Mouse (Mus musculus) liver, adult 2 months (tissue): ENCODE measurements around the gene Opalin.

ENCODE experiments used
- CTCF ChIP-seq: fragments of 200-500 bp; IDR thresholded peaks from 2 replicates; pipeline ENCODE4 v1.5.1; 2011; ENCODE audit warnings: low read depth, low read length, control low read depth
- POLR2A ChIP-seq: fragments of 200-500 bp; IDR thresholded peaks from 2 replicates; pipeline ENCODE4 v1.6.1; 2011; ENCODE audit warnings: low read length, control low read depth; ENCODE audit not compliant: insufficient read depth; ENCODE audit errors: extremely low read depth

DNA sequence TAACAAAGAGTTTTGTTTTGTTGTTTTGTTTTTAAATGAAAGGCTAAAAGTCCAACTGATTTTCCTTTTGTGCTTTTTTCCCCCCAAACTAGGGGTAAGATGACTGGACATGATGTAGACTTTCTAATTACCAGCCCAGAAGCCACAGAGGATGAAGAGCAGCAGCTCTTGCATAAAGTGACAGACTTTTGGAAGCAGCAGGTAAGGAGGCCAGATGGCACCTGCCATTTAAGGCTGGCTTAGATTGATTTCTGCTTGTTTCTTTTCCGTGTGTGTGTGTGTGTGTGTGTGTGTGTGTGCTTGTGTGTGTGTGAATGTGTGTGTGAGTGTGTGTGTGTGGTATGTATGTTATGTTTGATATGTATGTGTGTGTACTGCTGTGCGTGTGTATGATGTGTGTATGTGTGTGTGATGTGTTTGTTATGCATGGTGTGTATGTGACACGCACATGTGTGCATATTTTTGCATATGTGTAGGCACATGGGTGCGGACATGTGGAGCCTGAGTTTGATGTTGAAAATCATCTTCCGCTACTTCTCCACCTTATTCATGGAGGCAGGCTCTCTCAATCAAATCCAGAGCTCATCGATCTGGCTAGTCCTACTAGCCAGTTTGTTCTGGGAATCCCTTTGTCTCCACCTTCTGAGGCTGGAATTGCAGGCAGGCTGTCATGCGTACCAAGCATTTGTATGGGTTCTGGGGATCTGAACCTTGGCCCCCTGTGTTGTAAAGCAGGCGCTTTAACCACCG, 29.3 kb downstream of the Opalin start:
- TF ChIP-seq POLR2A, result no peak
- no peak for TF ChIP-seq CTCF
